Mouse (Mus musculus) limb, embryonic 13.5 days (tissue): ENCODE results near the gene Foxl1. TPM values are rescaled to one million over a fixed set of nuclear protein-coding genes. Genes with fewer than 3 reads are reported as not detected.
A peak's percentile ranks its signal among the peaks of the same experiment; 100 is the strongest.
"Not testable (repeated sequence)": the region's sequence is repeated elsewhere in the genome, so short reads cannot be mapped to it uniquely, and the experiment has no call there.

Experiments
- ATAC-seq: fragments of 200-750 bp; cut with Nextera tagmentation; 2 replicates; pipeline ENCODE4 v1.8.0; 2017; ENCODE audit warnings: low read depth, moderate number of reproducible peaks, moderate TSS enrichment; ENCODE audit not compliant: low FRiP score
- H3K27ac ChIP-seq: fragments of 300-500 bp; sonication (generic); 2 replicates; pipeline ENCODE4 v1.5.1; 2015; ENCODE audit warnings: inconsistent platforms, mild to moderate bottlenecking, moderate library complexity
- H3K27me3 ChIP-seq: fragments of 300-500 bp; sonication (generic); 2 replicates; pipeline ENCODE4 v1.6.1; 2015; ENCODE audit warnings: mild to moderate bottlenecking, inconsistent platforms
- H3K36me3 ChIP-seq: fragments of 300-500 bp; sonication (generic); 2 replicates; pipeline ENCODE4 v1.6.1; 2015; ENCODE audit warnings: inconsistent platforms, mild to moderate bottlenecking, moderate library complexity
- H3K4me1 ChIP-seq: fragments of 300-500 bp; sonication (generic); 2 replicates; pipeline ENCODE4 v1.6.1; 2015; ENCODE audit warnings: inconsistent platforms
- H3K4me2 ChIP-seq: fragments of 300-500 bp; sonication (generic); replicated peaks from 2 replicates; pipeline ENCODE4 v1.6.1; 2015; ENCODE audit warnings: inconsistent platforms, mild to moderate bottlenecking, moderate library complexity
- H3K4me3 ChIP-seq: fragments of 300-500 bp; sonication (generic); 2 replicates; pipeline ENCODE4 v1.5.1; 2015; ENCODE audit warnings: moderate library complexity, mild to moderate bottlenecking, inconsistent platforms
- H3K9ac ChIP-seq: fragments of 300-500 bp; sonication (generic); 2 replicates; pipeline ENCODE4 v1.6.1; 2015; ENCODE audit warnings: mild to moderate bottlenecking, inconsistent platforms
- H3K9me3 ChIP-seq: fragments of 300-500 bp; sonication (generic); 2 replicates; pipeline ENCODE4 v1.6.1; 2016; ENCODE audit warnings: inconsistent platforms
- WGBS: fragments of 180-500 bp; shearing (Covaris S2); methylation state at CpG from one replicate; pipeline ENCODE4 v1.1.7; 2015; 5-methylcytosine and 5-hydroxymethylcytosine counted together
- polyA plus RNA-seq: library from polyadenylated mRNA; unstranded; fragments of >200 nt; fragmentation: Nextera tagmentation; extraction: Ambion mirVana; gene quantifications from 2 replicates; pipeline ENCODE4 v1.2.1, GENCODE M21; 2015

Foxl1 gene
- polyA plus RNA-seq, 1 experiment from 2014 or later = 0.15 TPM

DNA sequence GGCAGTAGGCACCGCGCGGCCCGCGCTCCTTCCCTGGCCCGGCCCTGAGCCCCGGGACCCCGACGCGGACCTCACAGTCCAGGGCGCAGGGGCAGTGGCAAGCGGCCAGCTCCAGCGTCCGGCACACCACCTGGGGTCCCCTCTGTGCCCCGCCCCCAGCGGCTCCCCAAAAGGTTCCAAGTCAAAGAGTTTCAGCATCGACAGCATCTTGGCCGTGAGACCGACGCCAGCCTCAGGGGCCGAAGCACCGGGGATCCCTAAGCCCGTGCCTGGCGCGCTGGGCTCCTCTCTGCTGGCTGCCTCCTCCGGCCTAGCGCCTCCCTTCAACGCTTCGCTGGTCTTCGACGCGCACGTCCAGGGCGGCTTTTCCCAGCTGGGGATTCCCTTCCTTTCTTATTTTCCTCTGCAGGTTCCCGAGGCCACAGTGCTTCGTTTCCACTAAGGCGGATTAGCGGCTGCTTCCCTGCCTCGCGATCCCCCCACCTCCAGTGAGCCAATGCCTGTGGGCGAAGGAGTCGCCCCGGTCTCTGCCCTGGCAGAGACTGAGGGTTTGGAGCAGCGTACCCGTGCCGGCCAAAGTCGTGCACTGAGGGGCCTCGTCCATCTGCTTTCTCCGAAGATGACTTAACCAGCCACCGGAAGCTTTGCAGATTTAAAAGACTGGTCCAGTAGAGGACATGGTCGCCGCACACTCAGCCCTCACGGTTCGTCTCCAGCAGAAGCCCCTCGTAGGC is 958 bp downstream of the Foxl1 start:
- Histone ChIP-seq H3K36me3 (no peaks in the 10 kb centered on the region), H3K9me3 (0 out of 2 replicates have a peak, but pooled peaks cover 4% of the 10 kb centered on the region), H3K27me3 (peaks cover 95% of the 10 kb centered on the region), H3K9ac (peak overlapping the region; percentile 26; the same call in 1 of the 2 replicates), H3K27ac (no peak overlapping the region), H3K4me1 (peaks cover 50% of the 10 kb centered on the region), H3K4me3 (peak overlapping the region; percentile 30), H3K4me2 (peak overlapping the region; percentile 56)
- 4% methylated on average over 55 of the region's 55 CpGs for WGBS
- no peak for ATAC-seq

DNA sequence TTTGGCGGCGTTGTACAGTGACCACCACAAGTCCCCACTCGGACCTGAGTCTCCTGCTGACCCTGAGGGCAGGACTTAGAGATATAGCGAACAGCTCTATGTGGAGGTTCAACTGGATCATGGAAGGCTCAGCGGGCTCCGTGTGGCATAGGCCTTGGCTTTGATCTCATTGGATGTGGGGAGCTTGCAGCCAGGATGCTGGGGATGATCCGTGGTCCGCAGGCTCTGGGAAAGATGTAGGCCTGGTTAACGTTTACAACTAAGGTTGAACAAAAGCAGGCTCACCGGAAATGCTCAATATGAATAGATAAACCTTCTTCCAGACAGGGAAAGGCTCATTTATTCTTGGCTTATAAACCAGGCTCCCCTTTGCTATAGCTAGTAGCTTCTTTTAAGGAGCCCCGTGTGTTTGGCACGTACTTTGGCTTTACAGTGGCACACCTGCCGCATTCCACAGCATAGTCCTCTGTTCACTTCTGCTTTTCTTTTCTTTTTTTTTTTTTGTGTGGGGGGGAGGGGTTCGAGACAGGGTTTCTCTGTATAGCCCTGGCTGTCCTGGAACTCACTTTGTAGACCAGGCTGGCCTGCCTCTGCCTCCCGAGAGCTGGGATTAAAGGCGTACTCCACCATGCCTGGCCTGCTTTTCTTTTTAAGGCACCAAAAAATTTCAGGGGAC is 1.7 kb downstream of the Foxl1 start:
- Histone ChIP-seq H3K4me2 (no peak overlapping the region; the same call in 1 of the 2 replicates), H3K9ac (no peak overlapping the region)

GRCm38 (mm10) chr8:121130522-121130921 is 2.8 kb downstream of the Foxl1 start:
- WGBS = 35% methylated on average over 5 of the region's 5 CpGs

More for the DNA sequence above, 1.7 kb downstream of the Foxl1 start:
- H3K27me3 ChIP-seq = peaks cover 89% of the 10 kb centered on the region
- ATAC-seq = no peak
- H3K4me1 ChIP-seq = peaks cover 50% of the 10 kb centered on the region
- H3K27ac ChIP-seq = no peak overlapping the region
- no peak overlapping the region for H3K4me3 ChIP-seq
- no peaks in the 10 kb centered on the region for H3K9me3 ChIP-seq
- H3K36me3 ChIP-seq = no peaks in the 10 kb centered on the region
- WGBS = 21% methylated on average over 16 of the region's 16 CpGs

GRCm38 (mm10) chr8:121132961-121133513 is 5.3 kb downstream of the Foxl1 start:
- Histone ChIP-seq H3K27ac (no peak overlapping the region), H3K9ac (no peak overlapping the region), H3K4me1 (peaks cover 14% of the 10 kb centered on the region), H3K9me3 (peaks cover 14% of the 10 kb centered on the region), H3K36me3 (peaks cover 8% of the 10 kb centered on the region; the same call in 1 of the 2 replicates), H3K4me2 (no peak overlapping the region), H3K4me3 (no peak overlapping the region), H3K27me3 (peaks cover 57% of the 10 kb centered on the region)
- 53% methylated on average over 5 of the region's 5 CpGs for WGBS
- no peak for ATAC-seq

More at GRCm38 (mm10) chr8:121130522-121130921, 2.8 kb downstream of the Foxl1 start:
- no peaks in the 10 kb centered on the region for H3K9me3 ChIP-seq
- peaks cover 82% of the 10 kb centered on the region for H3K27me3 ChIP-seq
- no peak overlapping the region for H3K9ac ChIP-seq
- no peak overlapping the region for H3K4me2 ChIP-seq
- H3K4me1 ChIP-seq = peaks cover 38% of the 10 kb centered on the region
- ATAC-seq = no peak
- no peak overlapping the region for H3K4me3 ChIP-seq
- no peaks in the 10 kb centered on the region for H3K36me3 ChIP-seq
- H3K27ac ChIP-seq = no peak overlapping the region

GRCm38 (mm10) chr8:121134102-121134501 is 6.4 kb downstream of the Foxl1 start:
- Histone ChIP-seq H3K4me2 (no peak overlapping the region), H3K4me3 (no peak overlapping the region), H3K9ac (no peak overlapping the region), H3K4me1 (peaks cover 3% of the 10 kb centered on the region), H3K27ac (no peak overlapping the region), H3K36me3 (peaks cover 8% of the 10 kb centered on the region; the same call in 1 of the 2 replicates), H3K9me3 (peaks cover 14% of the 10 kb centered on the region), H3K27me3 (peaks cover 46% of the 10 kb centered on the region)
- WGBS = 85% methylated on average over 10 of the region's 10 CpGs
- no peak for ATAC-seq

GRCm38 (mm10) chr8:121134512-121134911 is 6.8 kb downstream of the Foxl1 start:
- no peak for ATAC-seq
- peaks cover 8% of the 10 kb centered on the region; the same call in 1 of the 2 replicates for H3K36me3 ChIP-seq

GRCm38 (mm10) chr8:121136856-121137255 is 9.1 kb downstream of the Foxl1 start:
- WGBS = 94% methylated on average over 6 of the region's 6 CpGs
- no peak for ATAC-seq
- peaks cover 8% of the 10 kb centered on the region; the same call in 1 of the 2 replicates for H3K36me3 ChIP-seq
- no peak overlapping the region for H3K4me3 ChIP-seq
- H3K27ac ChIP-seq = no peak overlapping the region
- no peak overlapping the region for H3K4me2 ChIP-seq
- H3K27me3 ChIP-seq = peaks cover 29% of the 10 kb centered on the region
- peaks cover 14% of the 10 kb centered on the region for H3K9me3 ChIP-seq
- H3K9ac ChIP-seq = no peak overlapping the region
- H3K4me1 ChIP-seq = no peaks in the 10 kb centered on the region

More at GRCm38 (mm10) chr8:121134512-121134911, 6.8 kb downstream of the Foxl1 start:
- no peak overlapping the region for H3K9ac ChIP-seq
- H3K9me3 ChIP-seq = peaks cover 14% of the 10 kb centered on the region
- peaks cover 44% of the 10 kb centered on the region for H3K27me3 ChIP-seq
- H3K27ac ChIP-seq = no peak overlapping the region
- H3K4me2 ChIP-seq = no peak overlapping the region
- WGBS = 85% methylated on average over 11 of the region's 11 CpGs
- H3K4me1 ChIP-seq = no peaks in the 10 kb centered on the region
- no peak overlapping the region for H3K4me3 ChIP-seq

DNA sequence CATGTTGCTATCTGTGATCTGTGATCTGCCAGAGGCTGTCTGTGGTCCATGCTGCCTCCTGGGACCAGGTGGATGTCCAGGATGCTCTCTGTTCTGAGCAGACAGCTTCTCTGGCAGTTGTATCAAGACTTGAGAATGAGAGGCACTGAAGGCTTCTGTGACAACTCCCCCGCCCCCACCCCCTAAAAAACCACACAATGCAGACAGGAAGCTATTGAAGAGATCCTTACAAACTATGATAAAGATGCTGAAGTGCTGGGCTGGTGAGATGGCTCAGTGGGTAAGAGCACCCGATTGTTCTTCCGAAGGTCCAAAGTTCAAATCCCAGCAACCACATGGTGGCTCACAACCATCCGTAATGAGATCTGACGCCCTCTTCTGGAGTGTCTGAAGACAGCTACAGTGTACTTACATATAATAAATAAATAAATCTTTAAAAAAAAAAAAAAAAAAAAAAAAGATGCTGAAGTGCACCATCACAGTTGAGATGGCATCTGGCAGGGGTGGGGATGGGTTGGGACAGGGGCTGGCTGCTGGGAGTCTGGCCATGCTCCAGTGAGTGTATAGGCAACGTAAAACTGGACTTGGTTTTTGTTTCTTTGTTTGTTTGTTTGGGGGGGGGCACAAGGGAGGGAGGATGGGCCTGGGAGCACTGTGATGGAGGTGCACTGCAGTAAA is 17.9 kb downstream of the Foxl1 start:
- not testable (repeated sequence) for H3K9me3 ChIP-seq, H3K9ac ChIP-seq, H3K36me3 ChIP-seq, H3K27ac ChIP-seq, H3K4me3 ChIP-seq, H3K4me2 ChIP-seq, ATAC-seq
- Histone ChIP-seq H3K4me1 (peaks cover 26% of the 10 kb centered on the region), H3K27me3 (peaks cover 26% of the 10 kb centered on the region; the same call in 1 of the 2 replicates)
- WGBS = 85% methylated on average over 5 of the region's 6 CpGs

DNA sequence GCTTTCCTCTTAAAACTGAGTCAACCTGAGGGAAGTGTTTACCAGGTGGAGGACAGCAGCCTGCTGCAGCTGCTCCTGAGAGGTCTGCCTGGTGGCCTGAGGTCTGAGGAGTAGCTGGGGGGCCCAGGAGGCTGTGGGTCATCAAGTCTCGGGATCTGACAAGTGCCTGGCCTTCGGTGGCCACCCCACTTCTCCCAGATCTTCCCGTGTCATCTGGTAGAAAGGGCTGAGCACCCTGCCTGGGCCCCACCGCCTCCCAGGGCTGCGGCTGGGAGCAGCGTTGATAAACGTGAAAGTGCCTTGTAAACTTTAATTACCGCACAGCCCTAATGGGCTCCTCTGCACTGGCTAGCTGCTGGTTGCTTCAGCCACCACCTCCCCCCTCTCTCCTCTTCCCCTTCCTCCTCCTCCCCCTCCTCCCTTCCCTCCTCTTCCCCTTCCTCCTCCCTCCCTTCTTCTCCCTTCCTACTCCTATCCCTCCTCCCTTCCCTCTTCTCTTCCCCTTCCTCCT is 20.9 kb downstream of the Foxl1 start:
- WGBS = 7% methylated on average over 8 of the region's 8 CpGs
- H3K4me2 ChIP-seq = 0 out of 2 replicates have a peak overlapping the region, but pooled peaks have one; percentile 23

DNA sequence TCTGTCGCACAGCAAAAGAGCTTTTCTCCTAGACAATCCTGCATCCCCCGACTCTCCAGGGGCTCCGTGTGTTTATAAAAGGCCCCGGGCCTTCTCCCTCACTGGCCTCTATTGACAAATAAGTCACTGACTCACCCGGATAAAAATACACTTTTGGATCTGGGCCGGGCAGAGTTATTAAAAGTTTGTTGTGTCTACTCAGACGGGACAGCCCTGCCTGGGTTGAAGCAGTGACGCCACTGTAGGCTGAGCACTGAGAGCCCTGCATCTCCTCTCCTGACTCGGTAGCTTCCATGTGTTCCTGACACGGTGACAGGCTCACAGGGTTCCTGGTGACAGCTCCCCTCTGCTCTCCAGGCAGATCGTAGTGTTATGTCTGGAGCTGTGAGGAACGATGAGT is 24.7 kb downstream of the Foxl1 start:
- Histone ChIP-seq H3K4me3 (no peak overlapping the region), H3K27ac (no peak overlapping the region), H3K4me1 (peaks cover 8% of the 10 kb centered on the region), H3K4me2 (no peak overlapping the region), H3K9ac (no peak overlapping the region), H3K36me3 (no peaks in the 10 kb centered on the region), H3K9me3 (no peaks in the 10 kb centered on the region), H3K27me3 (peaks cover 18% of the 10 kb centered on the region)
- WGBS = 59% methylated on average over 12 of the region's 12 CpGs
- no peak for ATAC-seq

More for the DNA sequence above, 20.9 kb downstream of the Foxl1 start:
- Histone ChIP-seq H3K27me3 (peaks cover 5% of the 10 kb centered on the region; the same call in 1 of the 2 replicates), H3K4me1 (peaks cover 12% of the 10 kb centered on the region), H3K4me3 (no peak overlapping the region), H3K9me3 (no peaks in the 10 kb centered on the region), H3K36me3 (no peaks in the 10 kb centered on the region), H3K27ac (no peak overlapping the region), H3K9ac (no peak overlapping the region)
- ATAC-seq = peak; percentile 54; the same call in 1 of the 2 replicates

DNA sequence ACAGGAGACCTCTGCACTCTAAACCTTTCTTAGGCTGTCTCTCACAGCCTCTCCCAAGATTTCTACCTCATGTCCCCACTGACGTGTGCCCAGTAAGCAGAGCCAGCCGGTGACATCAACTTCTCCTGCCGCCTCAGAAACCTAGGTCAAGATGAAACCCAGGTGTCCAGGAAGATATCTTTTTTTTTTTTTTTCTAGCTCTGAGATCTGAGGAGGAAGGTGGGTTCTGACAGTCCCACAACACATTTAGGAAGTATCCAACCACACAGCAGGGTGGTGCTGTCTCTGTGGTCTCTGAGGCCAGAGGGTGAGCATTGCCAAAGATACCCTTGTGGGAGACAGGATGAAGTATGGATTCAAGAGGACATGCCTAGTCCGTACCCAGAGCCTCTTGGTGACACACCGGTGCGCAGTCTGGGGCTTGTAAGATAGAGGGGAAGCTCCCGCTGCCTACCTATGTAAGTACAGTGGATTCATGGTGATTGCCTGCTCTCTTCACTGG is 29.3 kb downstream of the Foxl1 start:
- no peak for ATAC-seq
- Histone ChIP-seq H3K9me3 (no peaks in the 10 kb centered on the region), H3K36me3 (no peaks in the 10 kb centered on the region), H3K9ac (no peak overlapping the region), H3K4me3 (no peak overlapping the region), H3K27me3 (peaks cover 28% of the 10 kb centered on the region), H3K4me1 (no peaks in the 10 kb centered on the region), H3K27ac (no peak overlapping the region), H3K4me2 (no peak overlapping the region)
- 85% methylated on average over 7 of the region's 7 CpGs for WGBS
